Mouse (Mus musculus) stomach, postnatal 0 days (tissue): ENCODE results near the gene Trim24.

Experiments used
- CTCF ChIP-seq: IDR thresholded peaks from 2 replicates; pipeline ENCODE4 v1.5.1; 2016; ENCODE audit warnings: antibody characterized with exemption, low read depth, mild to moderate bottlenecking, moderate library complexity
- EP300 ChIP-seq: optimal IDR thresholded peaks from 2 replicates; pipeline ENCODE3; 2016; ENCODE audit warnings: antibody characterized with exemption

GRCm38 (mm10) chr6:37895646-37896435 lies 25.2 kb downstream of the Trim24 start:
- no peak for TF ChIP-seq CTCF
- no peak for TF ChIP-seq EP300
